In the genomic region with DNA sequence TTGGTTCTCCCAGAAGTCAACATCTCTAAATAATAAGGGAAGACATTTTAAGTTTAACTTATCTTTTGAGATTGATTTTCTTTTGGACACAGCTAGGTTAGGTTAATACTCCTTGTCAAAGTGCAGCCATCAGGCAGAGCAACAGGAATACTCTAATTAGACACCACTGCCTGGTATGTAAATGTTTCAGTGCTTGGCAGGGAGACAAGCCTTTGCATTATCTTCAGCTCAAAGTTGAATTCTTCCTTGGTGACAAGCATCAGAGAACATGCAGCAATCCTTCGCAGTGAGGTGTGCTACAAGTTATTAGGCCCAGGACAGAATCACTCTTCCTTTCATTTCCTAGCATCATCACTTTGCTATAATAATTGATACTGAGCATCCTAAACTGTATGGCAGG, we compare ENCODE assay signal across 17 mouse cellular contexts.
"Had no signal": no experiment of that assay in that cellular context is flagged by ENCODE, and none has a peak within 500 bp of the region (broad histone marks: within the 10 kb centered on the region; RNA-seq: fewer than 3 reads in every experiment).

No protein-coding gene starts in this region.

- H3K4me3 ChIP-seq: liver, embryonic 12.5 days; midbrain, embryonic 10.5 days; midbrain, embryonic 15.5 days; myocyte; neural tube, embryonic 13.5 days; neural tube, embryonic 15.5 days; stomach, embryonic 15.5 days had no signal

- H3K9ac ChIP-seq: liver, embryonic 12.5 days; liver, embryonic 14.5 days; lung, embryonic 14.5 days; midbrain, embryonic 15.5 days; neural tube, embryonic 13.5 days; neural tube, embryonic 15.5 days; stomach, embryonic 15.5 days had no signal

- H3K4me1 ChIP-seq: liver, embryonic 12.5 days; midbrain, embryonic 10.5 days; midbrain, embryonic 15.5 days; neural tube, embryonic 13.5 days; neural tube, embryonic 15.5 days; stomach, embryonic 15.5 days had no signal

- H3K9me3 ChIP-seq: liver, embryonic 12.5 days; midbrain, embryonic 10.5 days; midbrain, embryonic 15.5 days; neural tube, embryonic 13.5 days; neural tube, embryonic 15.5 days; stomach, embryonic 15.5 days had no signal

- H3K27ac ChIP-seq: liver, embryonic 12.5 days; liver, embryonic 14.5 days; midbrain, embryonic 10.5 days; midbrain, embryonic 15.5 days; neural tube, embryonic 13.5 days; neural tube, embryonic 15.5 days; stomach, embryonic 15.5 days; stomach, postnatal 0 days had no signal

- DNase-seq: lung, adult 18-20 months; lung, embryonic 14.5 days; lung, postnatal 10 days; lung, postnatal 4 days; right cerebral cortex, postnatal 14 days; thymus, adult 2 months; thymus, postnatal 25 days; thymus, postnatal 4 days had no signal

- H3K27me3 ChIP-seq: liver, embryonic 12.5 days; midbrain, embryonic 15.5 days; neural tube, embryonic 13.5 days; neural tube, embryonic 15.5 days; stomach, embryonic 15.5 days had no signal

- ATAC-seq: liver, embryonic 12.5 days; midbrain, embryonic 15.5 days had no signal

- H3K36me3 ChIP-seq: liver, embryonic 12.5 days; midbrain, embryonic 10.5 days; midbrain, embryonic 15.5 days; neural tube, embryonic 13.5 days; neural tube, embryonic 15.5 days; stomach, embryonic 15.5 days had no signal

- H3K4me2 ChIP-seq: liver, embryonic 12.5 days; lung, embryonic 14.5 days; midbrain, embryonic 15.5 days; neural tube, embryonic 13.5 days; neural tube, embryonic 15.5 days; stomach, embryonic 15.5 days had no signal
